Mouse (Mus musculus) adrenal gland, postnatal 10 days (tissue): ENCODE data around the gene Plcb4. TPM values are rescaled to one million over a fixed set of nuclear protein-coding genes. Genes with fewer than 3 reads are reported as not detected.
"Not testable (repeated sequence)": the region's sequence is repeated elsewhere in the genome, so short reads cannot be mapped to it uniquely, and the experiment has no call there.

Source experiments
- DNase-seq: peaks from one replicate; pipeline ENCODE4 v3.0.0; 2021; ENCODE audit warnings: mixed read lengths
- total RNA-seq, 2 experiments: library from RNA; stranded (reverse); gene quantifications; 2 replicates each; pipeline ENCODE4 v1.2.3; 2021

The Plcb4 gene
- total RNA-seq, 2 experiments from 2014 or later: 39.1 to 51.1 TPM

DNA sequence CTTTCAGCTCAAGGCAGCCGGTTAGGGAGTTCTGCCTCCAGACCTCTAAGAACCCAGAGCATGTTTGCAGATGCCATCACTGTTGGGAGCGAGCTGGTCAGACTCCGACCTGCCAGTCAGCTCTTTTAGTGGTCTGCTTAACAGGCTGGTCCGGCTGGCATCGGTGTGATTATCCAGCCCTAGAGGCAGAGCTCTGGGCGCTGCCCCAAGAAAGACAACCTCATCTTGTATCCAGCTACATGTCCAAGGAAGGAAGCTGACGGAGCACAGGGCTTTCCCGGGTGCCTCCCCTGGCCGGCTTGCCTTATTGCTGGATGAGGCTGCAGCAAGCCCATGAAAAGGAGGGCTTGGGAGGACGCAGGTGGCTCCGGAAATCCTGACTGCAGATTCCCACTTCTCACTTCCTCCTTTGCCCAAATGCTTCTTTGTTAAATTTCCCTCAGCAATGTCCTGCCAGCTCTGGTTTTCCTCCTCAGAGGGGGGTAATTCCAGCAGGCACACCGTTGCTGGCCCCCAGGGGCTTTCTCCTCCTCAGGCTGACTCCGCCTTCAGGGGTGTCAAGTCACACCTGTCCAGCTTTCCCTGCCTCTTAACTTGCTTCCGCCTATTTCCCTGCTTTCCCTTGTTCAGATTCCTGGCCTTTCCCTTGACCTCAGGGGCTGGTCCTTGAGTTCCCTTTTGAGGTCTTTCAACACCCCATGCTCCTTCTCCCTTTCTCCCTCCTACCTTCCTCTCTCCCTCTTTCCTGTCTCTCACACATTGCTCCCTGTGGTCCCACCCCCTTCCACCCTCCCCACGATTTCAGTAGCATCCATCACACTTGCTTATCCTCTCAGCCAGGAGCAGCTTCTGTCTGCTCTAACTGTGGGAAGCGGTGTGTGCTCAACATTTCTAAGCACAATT lies 58.7 kb downstream of the Plcb4 start:
- DNase-seq: peak; percentile 58

DNA sequence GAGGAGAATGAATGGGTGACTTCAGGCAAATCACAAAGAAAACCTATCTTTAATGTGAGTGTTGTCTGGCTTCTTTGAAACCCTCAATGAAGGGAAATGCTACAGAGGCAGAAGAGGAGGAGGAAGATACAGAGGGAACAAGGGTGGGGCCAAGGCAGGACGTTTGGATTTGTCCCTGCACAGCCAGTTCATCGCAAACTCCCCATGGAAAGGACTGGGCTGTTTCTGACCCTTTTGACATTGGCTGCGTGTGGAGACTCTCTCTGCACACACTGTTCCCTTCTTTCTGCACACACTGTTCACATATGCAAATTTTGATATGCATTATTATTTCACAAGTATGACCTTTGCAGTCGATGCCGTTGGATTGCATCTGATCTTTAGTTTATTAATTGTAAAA lies 63.3 kb downstream of the Plcb4 start:
- DNase-seq: no peak

DNA sequence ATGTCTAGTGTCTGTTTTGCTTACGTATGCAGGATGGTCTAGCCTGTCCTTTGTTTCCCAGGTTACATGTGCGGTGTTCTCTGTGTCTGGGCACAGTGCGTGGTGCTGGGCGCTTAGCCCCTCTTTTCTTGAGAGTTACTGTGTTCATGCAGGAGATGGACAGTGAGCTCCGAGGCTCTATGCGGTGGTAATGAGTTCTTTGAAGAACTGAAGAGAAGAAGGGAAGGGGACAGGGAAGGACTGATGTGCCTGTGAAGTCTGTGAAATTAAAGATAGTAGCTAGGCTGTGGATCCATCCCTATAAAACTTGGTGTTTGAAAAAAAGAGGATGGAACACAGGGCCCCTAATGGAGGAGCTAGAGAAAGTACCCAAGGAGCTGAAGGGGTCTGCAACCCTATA lies 64.6 kb downstream of the Plcb4 start:
- DNase-seq: no peak

DNA sequence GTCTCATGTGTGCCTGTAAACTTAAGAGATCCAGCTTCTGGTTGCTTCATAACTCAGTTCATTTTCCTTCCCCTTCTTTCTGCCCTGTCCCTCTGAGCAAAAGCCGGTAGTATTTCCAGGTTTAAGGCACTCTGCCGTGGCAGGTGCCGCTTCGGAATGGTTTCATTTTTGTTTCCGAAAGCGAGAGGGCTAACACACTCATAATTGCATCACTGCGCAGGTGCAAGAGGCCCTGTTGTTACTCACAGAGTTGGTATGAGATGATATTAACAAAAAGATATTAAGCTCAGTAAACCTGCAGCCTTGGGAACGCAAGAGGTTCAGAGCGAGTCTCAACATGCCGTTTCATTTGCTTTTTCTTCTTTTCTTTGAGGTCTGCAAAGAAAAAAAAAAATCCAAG lies 65.7 kb downstream of the Plcb4 start:
- DNase-seq: no peak

DNA sequence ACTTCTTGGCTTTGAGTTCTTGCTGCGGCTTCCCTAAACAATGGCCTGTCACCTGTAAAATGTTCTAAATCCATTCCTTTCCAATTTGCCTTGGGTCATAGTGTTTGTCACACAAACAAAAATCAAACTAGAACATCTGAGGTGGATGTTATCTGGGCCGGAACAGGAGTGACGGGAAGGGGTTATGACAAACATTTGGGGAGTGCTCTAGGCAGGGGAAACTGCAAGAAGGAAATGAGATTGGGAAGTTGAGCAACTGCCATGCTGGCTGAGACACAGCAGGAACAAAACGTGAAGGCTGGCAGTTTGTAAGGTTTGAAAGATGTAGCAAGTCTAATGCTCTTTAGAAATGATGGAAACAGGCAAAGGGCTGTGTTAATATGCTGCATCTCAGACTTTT lies 66.6 kb downstream of the Plcb4 start:
- DNase-seq: no peak

DNA sequence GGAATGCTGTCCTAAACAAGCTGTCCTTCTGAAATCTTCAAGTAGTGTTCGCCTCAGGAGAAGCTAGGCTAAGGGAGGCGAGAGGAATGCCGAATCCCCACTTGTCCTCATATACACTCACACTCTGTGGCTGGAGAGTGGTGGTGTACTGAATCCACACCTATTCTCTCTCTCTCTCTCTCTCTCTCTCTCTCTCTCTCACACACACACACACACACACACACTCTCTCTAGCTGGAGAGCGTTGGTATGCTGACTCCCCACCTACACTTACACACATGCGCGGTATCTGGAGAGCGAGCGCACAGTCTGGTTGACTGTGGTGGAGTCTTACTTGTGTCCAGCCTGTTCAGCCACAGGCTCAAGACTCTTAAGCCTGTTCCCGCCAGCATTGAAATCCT lies 68.3 kb downstream of the Plcb4 start:
- no peak for DNase-seq

DNA sequence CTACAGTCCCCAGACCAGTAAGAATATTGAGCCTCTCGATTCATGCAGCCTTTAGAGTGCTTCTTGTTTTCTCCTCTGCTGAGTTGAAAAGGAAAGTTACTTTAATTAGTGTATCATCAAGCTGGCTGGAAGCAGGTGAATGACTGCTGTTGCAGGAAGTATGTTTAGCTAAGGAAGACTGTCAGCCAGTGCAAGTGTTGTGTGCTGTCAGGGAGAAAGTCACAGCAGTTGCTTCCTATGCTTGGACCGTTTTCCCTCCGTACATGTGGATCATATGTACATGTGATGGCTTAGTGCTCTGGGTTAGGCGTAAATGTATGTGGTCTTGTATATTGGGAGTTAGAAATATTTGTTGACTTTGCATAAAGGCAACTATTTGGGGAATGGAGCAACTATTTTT lies 69.1 kb downstream of the Plcb4 start:
- no peak for DNase-seq

DNA sequence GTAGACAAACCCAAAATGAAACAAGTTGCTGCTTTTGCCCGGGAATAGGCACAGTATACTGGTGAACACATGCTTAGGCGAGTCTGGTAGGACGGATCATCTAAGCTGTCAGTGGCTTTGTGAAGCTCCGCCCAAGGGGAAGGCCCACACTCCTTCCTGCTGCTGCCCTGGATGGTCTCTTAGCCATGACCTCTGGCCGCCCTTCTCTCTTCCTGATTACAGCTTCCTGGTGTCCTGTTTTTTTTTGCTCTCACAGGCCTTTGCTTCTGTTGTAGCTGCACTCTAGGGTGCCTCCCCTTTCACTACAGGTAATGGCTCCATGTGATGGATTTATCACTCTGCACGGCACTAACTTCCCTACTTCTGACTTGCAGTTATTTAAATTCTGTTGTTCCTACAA lies 72.8 kb downstream of the Plcb4 start:
- DNase-seq: peak; percentile 43

DNA sequence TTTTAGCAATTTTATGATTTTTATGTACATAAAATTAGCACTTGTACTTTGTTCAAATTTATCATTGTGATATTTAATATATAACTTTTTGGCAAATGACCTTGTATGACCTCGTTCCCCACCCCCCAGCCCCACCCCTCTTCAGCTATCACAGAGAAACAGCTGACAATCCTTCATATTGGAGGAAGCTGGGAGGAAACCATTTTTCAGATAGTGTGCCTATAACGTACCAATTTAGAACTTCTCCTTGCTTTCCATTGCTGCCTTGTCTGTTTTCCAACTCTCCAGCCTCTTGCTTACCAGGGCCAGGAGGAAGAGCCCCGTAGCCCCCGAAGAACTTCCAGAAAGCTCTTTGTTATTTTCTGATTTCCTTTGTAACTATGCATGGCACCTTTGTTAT lies 73.8 kb downstream of the Plcb4 start:
- no peak for DNase-seq

DNA sequence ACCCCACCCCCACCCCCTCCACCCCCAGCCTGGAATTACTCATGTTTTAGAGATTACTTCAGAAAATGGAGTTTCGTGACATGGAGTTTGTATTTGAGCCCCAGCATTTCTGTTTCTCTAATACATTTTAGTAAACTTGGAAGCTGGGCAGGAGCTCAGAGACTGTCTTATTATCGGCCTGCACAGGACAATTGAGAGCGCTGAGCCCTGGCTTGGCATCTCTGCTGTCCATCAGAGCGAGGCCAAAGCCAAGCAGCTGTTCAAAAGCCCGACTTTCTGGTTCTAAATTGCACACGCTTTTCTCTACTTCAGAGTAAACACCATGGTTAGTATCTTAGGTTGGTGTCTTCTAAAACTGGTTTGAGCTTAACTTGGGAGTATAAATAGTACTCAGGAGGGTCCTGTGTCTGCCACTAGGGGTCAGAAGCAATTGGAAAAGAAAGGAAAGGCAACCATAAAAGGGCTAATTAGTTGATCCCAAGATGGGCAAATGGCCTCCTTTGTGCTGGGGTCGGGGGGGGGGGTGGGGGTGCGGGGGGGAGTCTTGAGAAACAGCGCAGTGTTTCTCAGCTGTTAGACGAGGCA lies 75.2 kb downstream of the Plcb4 start:
- DNase-seq: no peak

DNA sequence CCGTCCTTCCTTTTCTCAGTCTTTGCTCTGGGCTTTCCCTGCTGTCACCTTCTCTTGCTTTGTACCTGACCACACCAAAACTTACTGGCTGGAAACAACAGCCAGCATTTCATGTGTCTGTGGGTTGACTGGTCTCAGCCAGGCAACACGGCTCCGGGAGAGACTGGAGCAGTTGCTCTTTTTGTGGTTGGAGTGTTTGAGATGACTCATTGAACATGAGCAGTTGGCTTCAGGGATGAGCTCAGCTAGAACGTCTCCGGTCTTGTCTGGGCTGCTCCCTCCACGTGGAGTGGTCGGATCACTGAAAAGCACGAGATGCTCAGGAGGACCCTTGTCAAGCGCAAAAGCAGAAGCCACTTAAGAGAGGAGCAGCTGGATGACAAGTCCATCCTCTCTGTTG lies 78.7 kb downstream of the Plcb4 start:
- DNase-seq: no peak

DNA sequence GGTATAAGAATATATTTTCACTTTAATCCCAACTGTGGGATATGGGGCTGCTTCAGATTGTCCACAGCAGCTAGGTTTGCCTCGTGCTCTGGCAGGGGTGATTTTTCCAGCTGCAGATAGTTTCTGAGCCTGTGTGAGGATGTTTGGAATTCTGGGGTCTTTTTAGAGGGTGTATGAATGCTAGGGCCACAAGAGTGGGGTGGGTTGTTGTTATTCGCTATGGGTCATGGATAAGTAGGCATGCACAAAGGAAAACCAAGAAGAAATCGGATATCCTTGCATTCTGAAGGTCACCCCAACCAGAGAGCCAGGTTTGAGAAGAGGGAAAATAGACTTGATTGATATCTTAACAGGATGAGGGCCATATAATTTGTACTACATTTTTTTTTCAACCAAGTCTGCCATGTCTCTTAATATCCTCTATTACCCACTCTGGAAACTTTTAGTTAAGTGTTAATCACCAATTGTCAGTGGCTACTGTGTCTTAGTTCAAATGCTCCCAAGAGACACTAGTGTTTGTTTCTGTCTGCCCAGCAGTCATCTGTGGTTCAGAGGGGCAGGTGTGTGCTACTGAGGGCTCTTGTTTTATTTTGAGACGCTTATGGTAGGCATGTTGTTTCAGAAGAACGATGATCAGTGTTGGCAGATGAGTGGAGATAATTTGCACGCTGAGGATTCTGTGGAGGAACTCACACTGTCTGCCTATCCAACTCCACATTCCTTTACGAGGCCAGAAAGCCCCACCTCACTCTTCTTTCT lies 79.4 kb downstream of the Plcb4 start:
- not testable (repeated sequence) for DNase-seq

DNA sequence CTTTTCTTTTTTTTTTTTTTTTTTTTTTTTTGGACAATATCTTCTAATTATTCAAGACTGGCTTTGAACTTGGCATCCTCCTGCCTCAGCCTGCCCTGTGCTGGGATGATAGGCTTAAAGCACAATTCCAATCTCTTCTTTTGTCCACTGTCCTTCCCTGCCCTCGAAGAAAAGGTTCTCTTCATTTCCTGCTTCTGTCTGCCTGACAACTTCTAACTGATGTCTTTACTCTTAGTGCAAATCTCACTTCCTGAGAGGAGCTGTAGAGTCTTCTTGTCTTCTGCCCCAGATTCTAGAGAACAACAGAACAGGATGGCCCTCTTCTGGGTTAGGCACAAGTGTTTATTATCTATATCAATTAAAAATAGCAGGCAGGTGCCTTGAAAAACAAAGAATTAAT lies 80.1 kb downstream of the Plcb4 start:
- DNase-seq: no peak

DNA sequence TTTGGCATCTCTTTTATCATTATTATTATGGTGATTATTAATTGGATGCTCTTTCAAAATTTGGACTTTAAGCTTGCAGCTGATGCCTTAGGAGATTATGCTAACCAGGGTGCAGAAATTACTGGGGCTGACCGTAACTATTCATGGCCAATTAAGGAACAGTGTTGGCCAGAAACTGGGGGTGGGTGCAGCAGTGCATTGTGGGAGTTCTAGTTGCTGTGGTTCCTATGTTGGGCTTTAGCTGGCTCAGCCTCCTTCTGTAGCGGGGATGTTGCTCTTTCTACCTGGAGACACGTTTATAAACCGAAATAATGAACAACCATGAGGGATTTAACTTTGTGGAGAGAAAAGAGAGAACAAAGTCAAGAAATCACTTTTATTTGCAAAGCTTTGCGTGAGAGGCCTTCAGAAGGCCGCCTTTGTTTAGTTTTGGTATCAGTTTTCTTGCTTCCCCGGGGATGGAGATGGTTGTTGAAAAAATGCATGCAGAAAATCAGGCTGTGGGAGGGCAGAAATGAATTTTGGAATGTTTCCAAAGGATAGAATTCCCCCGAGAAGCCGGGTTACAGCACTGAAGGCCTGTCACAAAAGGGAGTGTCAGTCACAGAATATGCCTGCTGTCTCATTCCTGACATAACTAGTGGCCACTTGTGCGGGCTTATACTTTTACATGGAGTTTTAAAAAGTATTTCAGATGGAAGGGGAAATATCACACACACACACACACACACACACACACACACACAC lies 84.3 kb downstream of the Plcb4 start:
- DNase-seq: no peak

DNA sequence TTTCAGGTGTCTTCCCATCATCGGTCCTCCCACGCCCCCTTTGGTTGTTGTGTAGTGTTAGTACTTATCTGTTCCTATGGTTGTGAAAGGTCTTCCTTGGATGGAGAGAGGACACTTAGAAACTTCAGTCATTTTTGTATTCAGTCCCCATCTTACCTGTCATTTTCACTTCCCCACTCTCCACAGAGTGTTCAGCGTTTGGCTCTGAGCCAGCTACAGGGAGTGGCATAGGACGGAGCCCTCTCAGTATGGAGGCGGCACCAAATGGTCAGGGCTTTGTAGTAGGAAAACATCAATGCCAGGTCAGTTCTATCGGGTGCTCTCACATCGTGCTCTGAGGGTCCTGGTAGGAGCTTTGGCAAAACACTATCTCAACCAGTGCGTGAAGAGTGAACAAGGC lies 85.9 kb downstream of the Plcb4 start:
- DNase-seq: no peak

DNA sequence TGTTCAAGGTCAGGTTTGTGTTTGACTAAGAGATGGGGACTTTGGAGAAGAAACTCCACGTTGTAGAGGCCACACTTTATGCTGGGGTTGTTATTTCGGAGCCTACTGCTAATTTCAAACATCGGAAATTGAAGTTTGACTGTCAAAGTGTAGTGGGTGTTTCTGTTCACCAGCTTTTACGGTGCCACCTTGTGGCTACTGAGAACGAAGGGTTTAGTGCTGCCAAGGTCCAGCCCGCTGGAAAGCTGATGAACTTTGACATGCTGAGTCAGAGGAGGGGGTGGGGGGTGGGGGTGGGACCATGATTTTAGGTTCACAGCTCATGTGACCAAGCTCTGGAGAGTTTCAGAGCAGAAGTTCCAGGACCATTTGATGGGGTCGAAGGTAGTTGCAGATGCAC lies 86.3 kb downstream of the Plcb4 start:
- DNase-seq: no peak

DNA sequence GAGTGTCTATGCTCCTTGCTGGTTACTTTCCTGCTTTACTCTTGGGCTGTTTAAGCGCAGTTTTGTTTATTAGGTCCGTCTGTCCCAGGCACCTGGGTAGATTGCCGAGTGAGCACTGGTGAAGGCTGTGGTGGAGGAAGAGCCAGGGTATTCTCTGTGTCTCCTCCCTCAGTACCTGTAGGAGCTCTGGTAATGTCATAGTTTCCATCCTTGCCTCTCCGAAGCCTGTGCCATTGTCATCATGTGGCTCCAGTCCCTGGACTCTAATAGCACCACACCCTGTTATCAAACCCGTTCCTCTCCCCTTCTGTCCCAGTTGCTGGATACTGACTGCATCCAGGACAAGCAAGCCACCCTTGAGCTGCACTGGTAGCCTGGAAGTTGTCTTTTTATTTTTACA lies 89.6 kb downstream of the Plcb4 start:
- no peak for DNase-seq

DNA sequence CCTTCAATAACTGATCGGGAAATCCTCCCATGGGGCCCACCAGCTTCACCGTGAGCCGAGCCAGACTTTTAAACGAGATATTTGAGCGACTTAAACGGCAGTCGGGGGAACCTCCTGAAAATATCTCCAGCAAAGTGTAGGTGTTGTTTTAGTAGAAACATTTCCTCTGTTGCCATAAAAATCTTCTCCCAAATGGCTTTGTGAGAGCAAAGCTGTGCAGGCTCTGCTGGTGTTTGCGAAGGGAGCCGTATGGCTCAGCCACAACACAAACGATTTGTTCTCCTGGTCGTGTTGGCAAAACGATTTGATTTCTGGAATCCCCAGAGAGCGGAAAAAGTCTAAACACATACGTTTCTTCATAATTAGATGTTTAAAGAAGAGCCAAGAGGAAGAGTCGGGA lies 90.8 kb downstream of the Plcb4 start:
- DNase-seq: no peak

DNA sequence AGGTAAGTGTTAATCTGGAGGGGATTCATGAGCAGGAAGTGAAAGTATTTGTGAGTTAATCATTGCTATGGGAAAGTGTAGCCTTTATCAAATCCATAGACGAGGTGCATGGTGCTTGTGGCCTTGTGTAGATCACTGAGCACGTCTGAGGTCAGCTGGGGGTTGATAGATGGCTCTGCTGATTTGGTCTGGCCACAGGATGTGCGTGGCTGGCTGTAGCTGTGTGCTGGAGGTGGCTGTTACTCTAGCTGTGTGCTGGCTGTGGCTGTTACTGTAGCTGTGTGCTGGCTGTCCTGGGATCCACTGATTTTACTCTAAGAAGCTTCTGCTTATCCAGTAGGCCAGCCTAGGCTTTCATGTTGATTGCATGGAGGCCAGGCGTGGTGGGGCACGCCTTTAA lies 91.9 kb downstream of the Plcb4 start:
- DNase-seq: no peak

DNA sequence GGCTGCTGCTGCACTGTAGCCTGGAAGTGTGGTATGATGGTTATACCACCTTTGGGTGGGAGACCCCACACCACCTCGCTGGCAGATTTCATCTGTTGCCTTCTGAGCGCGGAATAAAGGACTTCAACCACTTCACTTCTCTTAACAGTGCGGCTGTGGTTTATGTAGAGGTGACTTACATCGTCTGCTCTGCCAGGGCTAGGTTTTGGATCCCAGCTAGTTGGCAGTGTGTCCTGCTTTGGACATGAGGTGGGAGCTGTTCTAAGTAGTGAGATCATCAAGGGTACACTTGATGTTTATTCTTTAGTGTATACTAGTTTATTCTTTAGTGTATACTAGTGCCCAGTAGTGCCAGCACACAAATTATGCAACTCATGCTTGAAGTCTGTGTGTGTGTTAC lies 97.0 kb downstream of the Plcb4 start:
- DNase-seq: no peak

DNA sequence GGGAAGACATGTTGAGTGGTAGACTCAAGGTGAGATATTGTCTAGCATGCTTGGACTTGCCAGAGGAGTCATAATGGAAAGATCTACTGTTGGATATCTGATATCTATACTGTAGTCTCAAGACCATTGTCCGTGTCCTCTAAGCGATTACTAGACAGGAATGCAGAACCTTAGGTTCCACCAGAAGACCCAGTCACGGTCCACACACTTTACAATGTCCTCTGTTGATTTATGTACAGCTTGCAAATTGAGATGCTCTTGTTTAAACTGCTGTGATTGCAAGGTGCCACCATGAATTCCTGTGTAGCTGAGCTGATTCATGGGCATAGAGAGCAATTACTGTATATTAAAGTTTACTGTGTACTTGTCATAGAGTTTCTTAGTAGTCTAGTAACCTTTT lies 98.7 kb downstream of the Plcb4 start:
- no peak for DNase-seq

DNA sequence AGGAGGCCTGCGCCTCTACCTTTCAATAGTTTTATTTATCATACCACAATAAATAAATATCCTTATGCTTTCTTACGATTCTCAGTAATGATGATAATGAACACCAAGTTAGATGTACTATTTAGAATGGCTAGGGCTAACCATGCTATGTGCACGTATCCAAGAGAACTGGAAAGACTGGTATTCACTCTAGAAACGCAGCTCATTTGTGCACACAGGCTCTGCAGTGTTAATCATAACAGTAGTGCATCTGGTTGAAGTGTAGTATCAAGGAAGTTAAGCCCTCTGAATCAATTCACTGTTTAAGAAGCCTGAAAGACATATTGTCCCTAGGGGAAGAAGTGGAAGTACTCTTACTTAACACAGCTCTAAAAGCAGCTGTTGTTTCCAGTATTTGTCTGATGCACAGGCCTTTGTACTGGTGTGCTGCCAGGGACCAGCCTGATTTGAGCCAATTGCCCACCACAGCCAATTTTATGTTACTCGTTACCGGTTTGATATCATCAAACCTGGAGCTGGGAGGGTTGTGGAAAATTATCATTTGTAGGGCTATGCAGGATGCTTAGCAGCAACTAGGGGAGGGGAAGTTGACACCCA lies 100.8 kb downstream of the Plcb4 start:
- DNase-seq: no peak
